Comparison of ENCODE assay signal across 27 mouse cellular contexts in genomic region chr9:29025104-29025503, GRCm38 (mm10).
DNase-seq lines count a peak whose midpoint lies in the region; ATAC-seq and TF ChIP-seq lines count a peak whose summit lies in the region.
"Had no signal": no experiment of that assay in that cellular context is flagged by ENCODE, and none has a peak within 500 bp of the region (broad histone marks: within the 10 kb centered on the region; RNA-seq: fewer than 3 reads in every experiment).

No protein-coding gene starts in this region.

- no peaks in the 10 kb centered on the region for H3K36me3 ChIP-seq in heart, embryonic 13.5 days
- H3K36me3 ChIP-seq: hindbrain, embryonic 10.5 days; hindbrain, embryonic 15.5 days; limb, embryonic 10.5 days; limb, embryonic 15.5 days; liver, embryonic 13.5 days had no signal

- no peak for TF ChIP-seq CTCF in cerebellum, adult 2 months (IDR thresholded peaks at IDR 0.05; ENCODE audit: borderline replicate concordance, insufficient read depth, low read depth, low read length)
- no peak for TF ChIP-seq CTCF in left cerebral cortex, adult 2 months (IDR thresholded peaks at IDR 0.05)

- 4% methylated on average over 1 of the region's 1 CpGs for WGBS in cerebellum, adult 2 months
- WGBS in heart, embryonic 13.5 days = 33% methylated on average over 1 of the region's 1 CpGs

- H3K27me3 ChIP-seq in cerebellum, adult 2 months (ENCODE audit: control insufficient read depth, insufficient read depth, low read length) = no peaks in the 10 kb centered on the region
- H3K27me3 ChIP-seq in heart, embryonic 13.5 days (replicated peaks) = no peaks in the 10 kb centered on the region
- H3K27me3 ChIP-seq: hindbrain, embryonic 15.5 days; limb, embryonic 15.5 days; liver, embryonic 13.5 days had no signal

- no peak overlapping the region for H3K4me2 ChIP-seq in heart, embryonic 13.5 days
- H3K4me2 ChIP-seq: hindbrain, embryonic 15.5 days; limb, embryonic 15.5 days; liver, embryonic 13.5 days had no signal

- peaks cover 20% of the 10 kb centered on the region; the same call in 1 of the 2 replicates for H3K4me1 ChIP-seq in cerebellum, adult 2 months (ENCODE audit: control insufficient read depth, insufficient read depth, low read length)
- peaks cover 56% of the 10 kb centered on the region for H3K4me1 ChIP-seq in heart, embryonic 13.5 days
- H3K4me1 ChIP-seq: hindbrain, embryonic 15.5 days; limb, embryonic 10.5 days; limb, embryonic 15.5 days; liver, embryonic 13.5 days had no signal

- DNase-seq in cerebellum, adult 2 months = peak; percentile 41 to 65
- DNase-seq in heart, adult 9 months (ENCODE audit: low spot score in 2 of 2) = no peak
- no peak for DNase-seq in left cerebral cortex, adult 2 months (ENCODE audit: extremely low spot score in 1 of 2, low spot score in 2 of 2)
- no peak for DNase-seq in left cerebral cortex, postnatal 4 days
- peak; percentile 16 to 33 for DNase-seq in cerebellum, postnatal 36 days
- no peak for DNase-seq in lung, postnatal 14 days
- DNase-seq: adrenal gland, postnatal 14 days; gastrocnemius, postnatal 10 days; kidney, adult 11 months; kidney, postnatal 4 days; liver, embryonic 13.5 days; lung, adult 18-20 months; midbrain, embryonic 14.5 days; right cerebral cortex, postnatal 14 days; thymus, postnatal 4 days had no signal

- H3K27ac ChIP-seq in cerebellum, adult 2 months (ENCODE audit: insufficient read depth, low read length) = no peak overlapping the region
- H3K27ac ChIP-seq in heart, embryonic 13.5 days (replicated peaks) = peak overlapping the region; percentile 66
- H3K27ac ChIP-seq in left cerebral cortex, adult 2 months = peak overlapping the region; percentile 2; the same call in 1 of the 2 replicates
- H3K27ac ChIP-seq: hindbrain, embryonic 10.5 days; hindbrain, embryonic 15.5 days; limb, embryonic 10.5 days; limb, embryonic 15.5 days; liver, embryonic 13.5 days; macrophage had no signal

- H3K4me3 ChIP-seq in cerebellum, adult 2 months (replicated peaks; ENCODE audit: insufficient read depth, low read depth, low read length) = no peak overlapping the region
- no peak overlapping the region for H3K4me3 ChIP-seq in heart, embryonic 13.5 days
- H3K4me3 ChIP-seq in left cerebral cortex, adult 2 months = no peak overlapping the region
- H3K4me3 ChIP-seq: erythroblast, embryonic 14.5 days; hindbrain, embryonic 10.5 days; hindbrain, embryonic 15.5 days; limb, embryonic 10.5 days; limb, embryonic 15.5 days; liver, embryonic 13.5 days had no signal

- TF ChIP-seq POLR2A in cerebellum, adult 2 months (IDR thresholded peaks at IDR 0.05; ENCODE audit: borderline replicate concordance, insufficient read depth, low read length) = no peak

- no peaks in the 10 kb centered on the region for H3K9me3 ChIP-seq in heart, embryonic 13.5 days
- H3K9me3 ChIP-seq: hindbrain, embryonic 10.5 days; hindbrain, embryonic 15.5 days; limb, embryonic 10.5 days; limb, embryonic 15.5 days; liver, embryonic 13.5 days had no signal

- no peak; the same call in 1 of the 2 replicates for ATAC-seq in cerebellum, adult (ENCODE audit: insufficient number of reproducible peaks, low FRiP score, low TSS enrichment)
- ATAC-seq in heart, embryonic 13.5 days (ENCODE audit: extremely low read depth, insufficient number of reproducible peaks, low FRiP score, low TSS enrichment) = no peak
- ATAC-seq: forebrain, embryonic 16.5 days; inflammation-experienced regulatory T-cells, adult 6 months; lung, postnatal 0 days; Patski had no signal

- H3K9ac ChIP-seq in heart, embryonic 13.5 days = no peak overlapping the region
- H3K9ac ChIP-seq: hindbrain, embryonic 15.5 days; limb, embryonic 15.5 days; liver, embryonic 13.5 days had no signal

- intact Hi-C loops in left cerebral cortex, adult 2 months (cut with DNase I) = no loop called here
- intact Hi-C loops in left cerebral cortex, postnatal 4 days (cut with DNase I) = no loop called here

Comparison
In these comparisons a context has a peak if more than half of its experiments do, and no peak if none do; other contexts are left out.
1. DNase-seq: peak in cerebellum, adult 2 months (2 of 2) and cerebellum, postnatal 36 days (2 of 2); none in heart, adult 9 months (0 of 2), left cerebral cortex, adult 2 months (0 of 2), left cerebral cortex, postnatal 4 days (single experiment) and lung, postnatal 14 days (single experiment).